Mouse (Mus musculus) brain, embryonic 14.5 days (tissue): Measurements from ENCODE around the gene Tuba1a.

ENCODE experiments used
- CTCF ChIP-seq: fragments of 200-500 bp; IDR thresholded peaks from 2 replicates; pipeline ENCODE4 v1.5.1; 2012; ENCODE audit warnings: inconsistent platforms, mild to moderate bottlenecking, moderate library complexity, borderline replicate concordance; ENCODE audit not compliant: insufficient read depth, insufficient read length; ENCODE audit errors: extremely low read depth
- POLR2A ChIP-seq: fragments of 200-500 bp; IDR thresholded peaks from 2 replicates; pipeline ENCODE4 v1.6.1; 2012; ENCODE audit warnings: mild to moderate bottlenecking, inconsistent platforms, borderline replicate concordance; ENCODE audit not compliant: poor library complexity, insufficient read depth, insufficient read length, severe bottlenecking; ENCODE audit errors: extremely low read depth

- TF ChIP-seq CTCF = no peak
- peak; percentile 21; the same call in 1 of the 2 replicates for TF ChIP-seq POLR2A
These were observed 31.9 kb upstream of the Tuba1a start for GRCm38 (mm10) chr15:98985240-98985981.
